Mouse (Mus musculus) urinary bladder, postnatal 36 days (tissue): ENCODE data around the gene Elfn1.

Experiments used
- DNase-seq, 2 experiments: peaks; one replicate each; pipeline ENCODE4 v3.0.0; 2022; ENCODE audit warnings: low spot score in 2 of 2, mixed read lengths in 1 of 2

Gene Elfn1

DNA sequence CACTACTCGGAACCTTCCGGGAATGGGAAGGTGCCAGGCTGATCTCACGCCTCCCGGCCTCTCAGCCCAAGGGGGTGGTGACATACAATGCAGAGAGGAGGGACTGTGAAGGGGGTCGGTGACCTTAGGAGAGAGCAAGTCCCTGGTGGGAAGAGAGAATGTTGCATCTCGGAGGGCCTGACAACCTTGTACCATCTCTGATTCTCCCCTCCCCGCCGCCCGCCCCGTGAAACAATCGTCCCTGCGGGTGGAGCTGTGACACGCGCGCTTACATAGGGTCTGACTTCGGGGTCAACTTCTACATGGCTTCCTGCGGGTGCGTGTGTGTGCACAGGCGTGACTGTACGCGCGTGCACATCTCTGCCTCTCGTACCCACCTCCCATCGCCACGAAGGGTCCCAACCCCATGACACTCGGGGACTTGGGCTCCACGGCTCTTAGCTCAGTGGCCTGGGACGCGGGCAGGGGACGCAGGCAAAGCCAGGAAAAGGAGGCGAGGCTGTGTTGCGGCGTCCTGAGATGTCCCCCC is at the start of gene Elfn1:
TSS of gene Elfn1 (plus strand) at position 230 of the 529 bp plus-strand sequence.
- no peak for DNase-seq

DNA sequence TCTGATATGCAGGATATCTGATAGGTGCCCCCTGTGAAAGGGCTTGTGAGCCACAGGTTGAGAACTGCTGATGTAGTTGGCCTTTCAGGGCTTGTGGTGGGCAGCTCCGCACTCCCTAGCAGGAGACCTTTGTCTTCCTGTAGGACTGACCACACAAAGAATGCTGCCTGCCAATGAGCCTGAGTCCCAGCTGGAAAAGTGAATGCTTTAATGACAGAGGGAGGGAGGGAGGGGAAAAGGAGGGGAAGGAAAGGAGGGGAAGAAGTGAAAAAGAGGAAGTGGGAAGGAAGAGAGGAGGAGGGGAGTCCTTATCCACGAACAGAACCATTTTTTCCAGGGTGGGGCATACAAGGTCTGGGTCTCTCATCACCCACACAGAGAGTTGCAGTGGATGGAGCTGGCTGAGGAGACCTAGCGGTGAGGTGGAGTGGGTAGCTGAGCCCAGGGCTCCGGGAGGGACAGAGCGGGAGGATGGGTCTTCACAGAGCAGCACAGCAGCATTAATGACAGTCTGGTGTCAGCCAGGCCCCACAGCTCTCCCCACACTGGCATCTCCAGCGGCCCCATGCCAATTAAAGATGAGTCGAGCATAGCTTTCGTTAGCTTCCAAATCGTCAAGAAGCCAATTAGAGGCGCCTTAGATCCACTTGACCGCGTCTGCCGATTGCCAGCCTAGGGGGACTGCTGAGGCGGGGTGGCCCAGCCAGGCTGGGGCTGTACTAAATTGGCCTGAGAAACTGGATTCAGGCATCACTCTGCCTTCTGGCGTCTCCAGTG is 47.2 kb upstream of the Elfn1 start:
- DNase-seq, result no peak

DNA sequence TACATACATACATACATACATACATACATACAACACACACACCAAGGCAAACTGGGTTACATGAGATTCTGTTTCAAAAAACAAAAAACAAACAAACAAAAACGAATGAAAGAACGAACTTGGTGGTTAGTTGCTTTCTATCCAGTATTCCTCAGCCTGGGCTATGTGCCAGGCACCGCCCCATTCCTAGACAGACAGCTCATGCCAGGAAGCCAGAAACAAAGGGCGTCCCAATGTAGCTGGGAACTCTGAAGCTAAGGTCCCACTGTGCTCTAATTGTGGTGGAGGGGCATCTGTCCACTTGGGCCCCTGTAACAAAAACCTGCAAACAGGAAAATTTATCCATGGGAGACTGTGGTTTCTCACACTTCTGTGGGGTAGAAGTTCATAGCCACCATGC is 45.0 kb upstream of the Elfn1 start:
- peak; percentile 16 to 38 for DNase-seq

DNA sequence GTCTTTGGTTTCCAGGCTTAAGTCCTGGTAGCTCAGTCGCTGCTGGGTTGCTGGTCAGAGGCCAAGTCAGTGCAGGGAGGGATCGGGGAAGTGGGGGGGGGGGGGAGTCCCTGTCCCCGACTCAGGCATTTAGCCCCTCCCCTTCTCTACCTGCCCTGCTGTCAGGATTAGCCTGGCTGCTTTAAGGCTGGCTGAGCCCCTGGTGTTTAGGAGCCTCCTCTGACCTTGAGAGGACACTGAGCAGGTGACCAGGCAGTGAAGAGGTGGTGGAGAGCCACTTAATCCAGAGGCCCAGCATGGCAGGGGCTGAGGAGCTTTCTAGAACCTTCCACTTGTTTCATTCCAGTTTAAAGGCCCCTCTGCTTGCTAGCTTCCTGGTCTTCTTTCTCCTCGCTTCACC is 36.9 kb upstream of the Elfn1 start:
- DNase-seq, result no peak

DNA sequence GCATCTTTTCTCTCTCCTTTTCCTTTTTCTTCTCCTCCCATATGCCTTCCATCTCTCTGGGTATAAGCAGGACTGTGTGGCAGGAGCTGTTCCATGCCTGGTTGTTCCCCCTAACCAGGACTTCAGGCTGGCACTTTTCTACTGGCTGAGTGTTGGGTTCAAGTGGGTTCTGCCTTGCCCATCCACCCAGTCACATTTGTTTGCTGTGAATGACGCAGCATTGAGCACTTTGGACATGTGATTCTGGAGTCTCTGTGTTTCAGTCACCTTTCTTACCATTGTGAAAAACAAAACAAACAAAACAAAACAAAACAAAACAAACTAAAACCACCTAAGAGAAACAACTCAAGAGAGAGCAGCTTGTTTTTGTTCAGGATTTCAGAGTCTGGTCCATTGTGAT is 36.2 kb upstream of the Elfn1 start:
- no peak for DNase-seq

DNA sequence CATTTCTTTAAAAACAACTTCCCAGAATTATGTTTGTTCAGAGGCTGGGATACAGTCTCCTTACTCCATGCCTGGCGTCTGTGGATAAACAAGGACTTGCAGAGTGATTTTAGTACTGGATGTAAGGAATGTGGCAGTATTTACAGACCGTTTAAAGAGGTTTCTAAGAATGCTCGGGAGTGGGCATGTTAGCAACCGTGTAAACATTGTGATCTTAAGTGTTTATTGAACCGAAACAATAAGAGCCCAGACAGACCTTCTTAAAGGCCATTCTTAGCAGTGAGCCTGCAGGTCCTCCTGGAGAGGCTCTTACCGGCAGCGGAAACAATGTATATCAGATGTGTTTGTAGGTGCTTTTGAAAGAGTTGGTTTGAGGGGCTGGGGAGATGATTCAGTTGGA is 30.2 kb upstream of the Elfn1 start:
- DNase-seq, result no peak

DNA sequence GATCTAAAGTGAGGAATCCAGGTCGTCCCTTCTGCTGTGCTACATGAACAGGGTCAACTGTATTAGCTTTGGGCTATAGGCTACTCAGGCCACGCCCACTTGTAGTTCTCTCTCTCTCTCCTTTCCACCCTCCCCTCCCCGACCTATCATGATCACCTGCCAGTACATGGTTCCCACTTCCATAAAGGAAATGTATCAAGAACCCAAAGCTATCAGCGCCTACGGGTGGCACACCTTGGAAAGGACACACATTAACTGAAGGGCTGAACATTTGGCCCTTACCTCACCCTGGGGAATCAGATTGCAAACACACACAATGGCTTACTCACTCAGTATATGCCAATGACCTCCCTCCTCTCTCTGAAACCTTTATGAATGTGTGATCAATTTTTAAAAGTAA is 28.0 kb upstream of the Elfn1 start:
- no peak for DNase-seq

DNA sequence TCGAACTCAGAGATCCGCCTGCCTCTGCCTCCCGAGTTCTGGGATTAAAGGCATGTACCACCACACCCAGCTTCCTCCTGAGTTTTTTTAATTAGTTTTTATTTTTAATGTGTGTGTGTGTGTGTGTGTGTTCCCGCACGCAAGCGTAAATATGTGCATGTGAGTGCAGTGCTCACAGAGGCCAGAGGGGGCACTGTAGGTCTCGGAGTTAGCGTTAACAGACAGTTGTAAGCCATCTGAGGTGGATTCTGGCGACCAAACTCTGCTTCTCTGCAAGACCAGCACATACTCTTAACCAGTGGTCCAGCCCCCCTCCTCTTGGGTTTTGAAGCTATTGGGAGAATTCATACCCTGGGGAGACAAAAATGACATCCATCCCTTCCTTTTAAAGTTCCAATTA is 26.6 kb upstream of the Elfn1 start:
- no peak for DNase-seq

DNA sequence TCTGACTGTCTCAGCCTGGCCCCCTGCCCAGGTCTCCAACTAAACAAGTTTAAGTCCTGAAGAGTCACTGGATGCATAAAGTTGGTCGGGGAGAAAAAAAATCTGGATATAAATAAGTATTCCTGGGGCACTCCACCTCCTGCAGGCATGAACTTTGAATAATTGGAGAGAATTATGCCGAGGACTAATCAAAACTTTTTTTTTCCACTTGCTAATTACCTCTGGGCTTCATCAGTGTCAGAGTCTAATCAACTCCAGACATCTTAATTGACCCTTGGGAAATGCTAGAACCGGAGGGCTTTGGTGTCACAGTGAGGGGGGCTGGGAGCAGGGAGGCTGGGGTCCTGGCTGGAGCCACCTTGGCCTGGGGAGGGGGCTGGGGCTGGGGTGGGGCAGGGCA is 19.1 kb upstream of the Elfn1 start:
- DNase-seq, result no peak

DNA sequence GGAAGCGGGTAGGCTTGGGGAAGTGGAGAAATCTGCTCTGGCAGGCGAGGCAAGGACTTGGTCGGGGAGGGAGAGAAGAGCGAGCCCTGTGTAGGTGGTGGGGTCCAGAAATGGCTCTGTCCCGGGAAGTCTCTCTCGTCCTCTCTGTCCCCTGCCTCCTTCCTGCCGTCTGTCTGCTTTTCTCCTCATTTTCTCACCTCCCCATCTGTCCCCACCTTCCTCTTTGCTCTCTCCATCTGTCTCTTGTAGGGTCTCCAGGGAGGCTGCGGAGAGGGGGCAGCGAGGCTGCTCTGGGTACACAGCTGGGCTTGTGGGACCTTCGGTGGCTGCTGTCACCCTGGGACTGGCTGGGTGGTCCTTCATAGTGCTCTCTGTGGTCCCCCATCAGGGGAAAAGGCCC is 18.4 kb upstream of the Elfn1 start:
- DNase-seq, result no peak

DNA sequence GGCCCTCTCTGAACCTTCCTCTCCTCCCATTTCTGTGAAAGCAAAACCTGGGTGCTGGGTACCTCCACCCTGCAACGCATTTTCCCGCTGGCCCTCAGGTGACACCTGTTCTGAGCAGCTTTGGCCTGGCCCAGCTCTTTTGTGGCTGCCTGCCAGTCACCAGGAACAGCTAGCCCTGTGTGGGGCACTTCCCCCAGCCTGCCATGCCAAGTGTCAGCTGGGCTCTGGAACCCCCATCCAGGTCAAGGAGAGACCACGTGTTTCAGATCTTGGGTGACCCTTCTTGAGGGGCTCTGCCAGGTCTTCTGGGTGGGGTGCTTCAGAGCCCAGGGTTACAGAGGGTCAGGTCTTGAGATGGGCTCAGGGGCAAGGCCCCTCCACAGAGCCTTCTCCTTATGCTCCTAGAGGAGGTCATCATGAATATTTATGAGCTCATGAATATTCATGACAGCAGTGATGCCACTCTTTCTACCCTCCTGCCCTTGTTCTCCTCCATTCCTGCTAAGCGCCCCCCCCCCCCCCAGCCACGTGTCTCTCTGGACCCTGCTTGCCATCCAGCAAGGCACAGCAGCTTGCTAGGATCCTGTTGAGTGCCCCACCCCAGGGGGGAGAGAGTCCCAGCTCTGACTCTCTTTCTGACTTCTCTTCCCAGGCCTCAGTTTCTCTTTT is 15.3 kb upstream of the Elfn1 start:
- DNase-seq, result no peak

DNA sequence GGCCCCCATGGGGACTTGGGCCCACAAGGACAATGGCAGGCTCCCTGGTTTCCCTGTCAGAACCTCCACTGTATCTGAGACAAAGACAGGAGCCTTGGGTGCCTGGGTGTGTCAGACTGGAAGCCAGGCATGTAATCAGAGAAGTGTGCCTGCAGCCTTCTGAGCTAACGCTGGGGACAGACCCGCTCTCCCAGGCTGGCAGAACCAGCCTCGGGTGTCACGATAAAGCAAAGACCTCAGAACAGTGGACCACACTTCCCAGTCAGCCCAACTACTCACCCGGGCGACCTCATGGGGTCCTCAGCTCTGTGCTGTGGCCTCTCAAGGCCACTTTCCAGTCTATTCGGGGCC is 14.8 kb upstream of the Elfn1 start:
- DNase-seq, result no peak

DNA sequence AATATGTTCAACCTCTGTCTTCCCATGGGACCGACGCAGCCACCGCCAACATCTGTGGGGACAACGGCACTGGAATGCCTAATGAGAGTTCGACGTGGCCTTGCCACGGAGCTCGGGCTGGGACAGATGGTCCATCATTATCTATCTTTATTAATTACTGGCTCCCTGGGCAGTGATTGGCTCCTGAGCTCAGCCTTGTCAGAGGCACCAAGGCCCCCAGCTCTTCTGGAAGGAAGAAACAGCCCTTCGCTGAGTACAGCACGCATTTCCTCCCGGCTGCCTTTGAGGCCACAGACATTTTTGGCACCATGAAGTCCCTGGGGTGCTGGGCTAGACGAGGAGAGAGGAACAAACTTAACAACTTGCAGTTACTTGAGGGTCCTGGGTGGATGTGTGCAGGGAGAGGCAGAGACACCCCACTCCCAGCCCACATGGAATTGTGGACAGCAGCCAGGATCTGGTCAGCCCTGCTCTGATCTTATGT is 13.7 kb upstream of the Elfn1 start:
- no peak for DNase-seq

DNA sequence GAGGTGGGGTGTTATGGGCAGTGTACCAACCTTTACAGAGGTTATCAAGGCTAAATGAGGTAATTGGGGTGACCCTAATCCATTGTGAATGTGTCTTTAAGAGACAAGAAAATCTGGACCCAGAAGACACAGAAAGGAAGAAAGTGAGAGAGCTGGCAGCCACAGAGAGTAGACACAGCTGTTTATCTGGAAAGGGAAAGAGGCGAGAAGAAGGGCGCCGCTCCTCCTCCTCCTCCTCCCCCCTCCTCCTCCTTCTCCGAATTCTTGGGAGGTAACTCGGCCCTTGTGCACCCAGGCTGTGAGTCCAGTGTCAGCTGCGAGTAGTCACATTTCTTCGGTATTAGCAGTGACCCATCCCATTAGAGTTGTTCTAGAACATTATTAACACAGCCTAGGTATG is 8.7 kb upstream of the Elfn1 start:
- no peak for DNase-seq

DNA sequence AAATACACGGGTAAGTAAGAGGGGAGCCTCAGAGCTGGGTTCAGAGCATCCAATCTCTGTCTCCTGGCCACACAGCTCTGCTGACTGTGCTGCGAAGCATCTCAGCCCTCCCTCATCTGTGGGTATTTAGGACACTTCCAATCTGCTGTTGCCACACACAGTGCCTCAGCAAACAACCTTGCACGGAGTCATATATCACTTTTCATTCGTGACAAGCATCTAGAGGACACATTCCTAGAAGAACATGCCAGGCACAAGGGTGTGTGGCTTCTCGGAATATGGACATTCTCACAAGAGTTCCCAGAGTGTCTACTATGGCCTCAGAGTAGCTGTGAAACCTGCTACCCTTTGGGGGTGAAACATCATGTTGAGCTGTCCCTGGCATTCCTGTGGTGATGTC is 2.6 kb upstream of the Elfn1 start:
- DNase-seq, result no peak

DNA sequence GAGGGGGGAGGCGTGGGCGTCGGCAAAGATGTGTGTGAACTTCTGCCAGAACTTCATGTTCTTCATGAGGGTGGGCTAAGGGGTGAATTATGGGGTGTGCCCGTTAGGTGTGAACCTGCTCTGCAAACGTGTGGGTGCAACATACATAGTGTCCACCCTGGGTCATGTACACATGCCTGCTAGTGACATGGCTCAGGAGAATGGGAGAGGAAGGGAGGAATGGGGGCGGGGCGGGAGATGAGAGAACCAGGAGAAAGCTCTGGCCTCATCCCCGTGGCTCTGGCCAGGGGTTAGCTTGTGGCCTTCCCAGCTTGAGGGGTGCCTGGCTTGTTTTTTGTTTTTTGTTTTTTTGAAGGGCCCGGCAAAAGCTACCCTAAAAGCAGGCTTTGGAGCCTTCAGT is 1.2 kb upstream of the Elfn1 start:
- no peak for DNase-seq

DNA sequence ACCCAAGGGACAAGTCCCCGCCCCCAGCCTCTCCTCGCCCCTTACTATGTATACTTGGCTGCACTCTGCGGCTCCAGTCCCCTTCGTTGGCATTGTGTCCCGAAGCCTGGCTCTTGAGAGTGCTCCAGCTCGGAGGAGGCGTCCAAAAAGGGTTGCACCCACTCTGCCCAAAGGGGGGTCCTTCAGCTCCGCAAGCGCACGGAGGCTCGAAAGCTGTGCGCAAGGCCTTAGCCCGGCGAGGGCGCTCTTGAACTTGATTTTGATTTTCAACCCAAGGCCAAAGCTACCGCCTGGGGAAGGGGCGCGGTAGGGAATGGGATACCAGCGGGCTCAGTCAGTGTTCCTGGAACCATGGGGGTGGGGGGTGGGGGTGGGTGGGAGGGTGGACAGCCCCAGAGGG is 502 bp upstream of the Elfn1 start:
- DNase-seq, result peak in 1 of 2 experiments; percentile 8

DNA sequence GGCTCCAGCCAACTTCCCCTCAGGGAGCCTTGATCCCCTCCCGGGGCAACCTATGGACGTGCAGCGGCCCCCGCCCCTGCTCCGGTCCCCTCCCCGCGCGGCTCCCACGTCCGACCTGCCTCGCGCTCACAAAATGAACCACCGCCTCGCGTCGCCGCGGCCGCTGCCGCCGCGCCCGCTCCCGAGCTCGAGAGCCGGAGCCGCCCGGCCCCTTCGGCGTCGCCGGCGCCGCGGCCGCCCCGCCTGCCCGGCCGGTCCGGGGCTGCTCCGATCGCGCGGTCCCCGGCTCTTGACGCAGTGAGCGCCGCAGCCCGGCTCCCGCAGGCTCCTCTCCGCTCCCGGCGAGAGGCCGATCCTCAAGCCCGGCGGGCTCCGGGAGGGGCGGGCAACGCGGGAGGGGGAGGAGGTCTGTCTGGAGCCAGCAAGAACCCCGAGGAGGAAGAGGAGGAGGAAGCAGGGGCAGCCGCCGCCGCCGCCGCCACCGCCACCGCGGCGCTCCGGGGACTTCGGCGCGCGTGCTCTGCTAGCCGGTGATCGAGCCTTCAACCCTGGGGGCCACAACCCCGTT is 584 bp downstream of the Elfn1 start:
- peak in 1 of 2 experiments; percentile 10 for DNase-seq

DNA sequence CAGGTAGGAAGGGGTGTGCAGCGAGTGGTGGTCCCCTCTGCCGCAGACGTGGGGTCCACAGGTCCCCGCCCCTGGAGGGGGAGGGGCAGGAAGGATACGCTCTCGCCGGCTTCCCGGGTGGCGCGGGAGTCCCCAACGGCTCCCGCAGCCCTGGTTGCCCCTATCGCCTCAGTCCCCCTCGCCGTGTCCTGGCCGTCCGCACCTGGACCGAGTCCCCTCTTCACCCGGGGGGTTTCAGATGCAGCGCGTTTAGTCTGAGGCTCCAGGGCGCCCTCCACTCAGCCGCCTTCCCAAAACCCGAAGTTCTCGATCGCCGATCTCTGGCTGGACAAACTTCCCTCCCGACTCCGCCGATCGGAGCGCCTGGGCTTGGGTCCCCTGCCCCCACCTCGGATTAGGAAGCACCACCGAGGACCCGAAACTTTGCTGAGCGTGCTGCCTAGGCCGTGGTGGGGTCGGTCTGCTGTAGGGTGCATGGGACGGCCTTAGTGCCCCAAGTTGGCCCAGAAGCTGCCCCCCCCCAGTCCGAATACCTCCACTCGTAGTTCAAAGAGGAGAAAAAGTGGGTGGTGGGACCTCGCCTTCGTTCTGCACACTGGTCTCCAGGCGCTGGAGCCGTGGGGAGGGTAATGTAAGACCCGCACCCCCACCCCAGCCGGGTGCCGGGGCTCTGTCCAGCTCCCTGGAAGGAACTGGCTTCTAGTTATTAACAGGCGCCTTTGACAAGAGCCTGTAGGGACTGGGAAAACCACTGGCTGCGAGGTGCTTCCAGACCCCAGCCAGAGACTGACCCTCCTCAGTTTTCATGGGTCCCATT is 1.3 kb downstream of the Elfn1 start:
- no peak for DNase-seq

DNA sequence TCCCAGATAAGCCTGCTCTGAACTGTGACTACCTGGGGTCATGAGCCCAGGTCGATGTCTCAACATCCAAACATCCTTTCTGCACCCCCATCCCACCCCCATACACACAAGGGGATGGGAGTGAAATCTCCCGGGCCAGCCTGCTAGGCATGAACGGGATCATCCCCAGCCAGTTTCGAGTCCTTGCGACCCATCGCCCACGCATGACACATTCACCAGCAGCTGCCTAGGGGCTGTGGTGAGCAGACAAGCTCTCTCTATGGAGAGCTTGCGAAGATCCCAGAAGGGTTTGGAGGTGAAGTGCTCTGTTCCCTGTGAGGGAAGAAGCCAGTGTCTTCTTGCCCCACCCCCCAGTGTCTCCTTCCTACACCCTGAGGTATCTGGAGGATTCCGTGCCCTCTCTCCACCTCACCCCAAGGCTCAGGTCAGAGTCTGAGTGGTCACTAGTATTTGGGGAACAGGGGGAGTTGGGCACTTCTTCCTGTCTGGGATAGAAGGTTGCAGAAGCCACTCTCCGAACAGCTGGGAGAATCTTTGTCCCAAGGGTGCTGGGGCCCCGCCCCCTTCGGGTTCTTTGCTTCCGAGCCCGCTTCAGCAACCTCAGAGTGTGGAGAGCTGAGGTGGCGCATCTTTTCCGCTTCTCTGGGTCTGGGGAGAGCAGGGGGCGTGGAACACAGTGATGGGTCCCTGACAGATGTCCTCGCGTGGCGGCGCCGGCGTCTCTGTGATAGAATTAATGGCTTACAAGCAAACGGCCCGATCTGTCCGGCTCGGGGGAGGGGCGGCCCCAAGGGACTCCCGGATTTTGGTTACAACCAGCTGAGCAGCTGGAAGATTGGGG is 2.2 kb downstream of the Elfn1 start:
- no peak for DNase-seq

DNA sequence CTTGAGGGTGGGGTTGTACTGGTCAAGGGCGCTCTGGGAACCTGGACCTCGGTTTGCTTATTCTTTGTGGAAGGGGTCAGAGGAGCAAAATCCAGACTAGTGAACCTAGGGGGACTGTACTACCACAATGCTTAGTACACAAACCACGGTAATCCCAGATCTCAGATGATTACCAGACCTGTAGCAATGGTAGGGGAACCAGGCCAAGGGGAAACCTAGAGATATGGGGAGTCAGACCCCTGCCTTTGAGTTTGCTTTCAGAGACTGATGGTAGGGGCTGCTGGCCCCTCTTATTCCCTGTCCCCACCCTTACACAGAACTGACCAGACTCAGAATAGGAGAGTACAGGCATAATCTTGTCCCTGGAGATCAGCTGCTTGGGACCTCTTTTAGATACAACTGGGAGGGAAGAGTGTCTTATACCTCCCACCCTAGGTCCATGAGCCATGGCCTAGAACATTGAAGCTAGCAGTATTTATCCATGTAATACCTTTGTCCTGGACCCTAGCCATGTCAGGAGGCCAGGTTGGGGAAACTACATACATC is 3.1 kb downstream of the Elfn1 start:
- DNase-seq, result no peak
